In the genomic region with DNA sequence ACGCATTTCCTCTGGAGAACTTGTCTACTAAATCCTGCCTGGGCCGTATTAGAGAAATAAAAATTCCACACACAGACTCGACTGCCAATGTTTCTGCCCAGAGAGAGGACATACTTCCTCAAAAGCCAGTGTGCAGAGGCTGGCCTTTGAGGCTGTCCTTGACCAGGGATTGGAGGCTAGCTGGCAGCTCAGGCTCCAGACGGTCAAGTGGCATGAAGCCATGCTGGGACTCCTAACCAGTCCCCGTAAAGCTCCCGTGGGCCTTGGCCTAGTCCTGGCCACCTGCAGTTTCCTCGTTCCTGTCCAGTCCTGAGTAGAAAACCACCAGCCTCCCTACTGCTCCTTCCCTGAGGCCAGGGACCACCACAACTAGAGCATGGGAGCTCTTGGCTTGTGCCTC, we compare ENCODE assay signal across 19 mouse cellular contexts.
A peak's percentile ranks its signal among the peaks of the same experiment; 100 is the strongest.
DNase-seq lines count a peak whose midpoint lies in the region; ATAC-seq and TF ChIP-seq lines count a peak whose summit lies in the region.
"Had no signal": no experiment of that assay in that cellular context is flagged by ENCODE, and none has a peak within 500 bp of the region (broad histone marks: within the 10 kb centered on the region; RNA-seq: fewer than 3 reads in every experiment).

No protein-coding gene starts in this region.

- no peaks in the 10 kb centered on the region for H3K36me3 ChIP-seq in limb, embryonic 14.5 days (ENCODE audit: control insufficient read depth, insufficient read depth, low read length)
- H3K36me3 ChIP-seq: embryonic facial prominence, embryonic 12.5 days; liver, embryonic 13.5 days had no signal

- H3K4me2 ChIP-seq in limb, embryonic 14.5 days (replicated peaks; ENCODE audit: low read depth, low read length, severe bottlenecking), result peak overlapping the region; percentile 10; the same call in 1 of the 2 replicates
- H3K4me2 ChIP-seq: embryonic facial prominence, embryonic 12.5 days; heart, embryonic 11.5 days; liver, embryonic 13.5 days had no signal

- H3K9ac ChIP-seq in limb, embryonic 14.5 days (ENCODE audit: low read depth, low read length, severe bottlenecking), result no peak overlapping the region
- H3K9ac ChIP-seq: embryonic facial prominence, embryonic 12.5 days; liver, embryonic 13.5 days had no signal

- H3K27ac ChIP-seq in limb, embryonic 14.5 days (replicated peaks; ENCODE audit: low read depth, low read length), result 0 out of 2 replicates have a peak overlapping the region, but pooled peaks have one; percentile 19
- H3K27ac ChIP-seq: embryonic facial prominence, embryonic 12.5 days; liver, embryonic 13.5 days had no signal

- no peak overlapping the region for H3K4me3 ChIP-seq in limb, embryonic 14.5 days (replicated peaks; ENCODE audit: low read length)
- H3K4me3 ChIP-seq: embryonic facial prominence, embryonic 12.5 days; liver, embryonic 13.5 days; megakaryocyte, embryonic 14.5 days; myocyte had no signal

- no peaks in the 10 kb centered on the region for H3K27me3 ChIP-seq in limb, embryonic 14.5 days (ENCODE audit: control insufficient read depth, insufficient read depth, low read length)
- H3K27me3 ChIP-seq: embryonic facial prominence, embryonic 12.5 days; liver, embryonic 13.5 days; megakaryocyte, embryonic 14.5 days had no signal

- TF ChIP-seq POLR2A in limb, embryonic 14.5 days (IDR thresholded peaks at IDR 0.05; ENCODE audit: borderline replicate concordance, extremely low read depth, insufficient read depth, insufficient read length), result no peak

- peaks cover 29% of the 10 kb centered on the region for H3K4me1 ChIP-seq in limb, embryonic 14.5 days (ENCODE audit: control insufficient read depth, insufficient read depth, low read length)
- H3K4me1 ChIP-seq: liver, embryonic 13.5 days; megakaryocyte, embryonic 14.5 days had no signal

- peak; percentile 59 to 68 for DNase-seq in cerebellum, postnatal 10 days
- no peak for DNase-seq in cerebellum, adult 11-12 months
- peak; percentile 41 for DNase-seq in left cerebral cortex, postnatal 4 days
- no peak for DNase-seq in left cerebral cortex, adult 11 months (ENCODE audit: low spot score)
- DNase-seq in adrenal gland, postnatal 25 days, result peak; percentile 28
- peak; percentile 57 for DNase-seq in limb, embryonic 14.5 days (ENCODE audit: low spot score)
- DNase-seq: B cell, adult 2 months; gastrocnemius, postnatal 25 days; kidney, postnatal 25 days; layer of hippocampus, adult 9-11 months; liver, embryonic 13.5 days; thymus, postnatal 25 days had no signal

- WGBS in limb, embryonic 14.5 days, result 41% methylated on average over 7 of the region's 7 CpGs

- ATAC-seq in limb, embryonic 14.5 days (ENCODE audit: low FRiP score, low read depth), result no peak; the same call in 1 of the 2 replicates
- no peak for ATAC-seq in megakaryocyte progenitor cell, adult 5-6 weeks (replicated peaks; ENCODE audit: poor library complexity)
- ATAC-seq: intestine, embryonic 16.5 days; Patski had no signal

- intact Hi-C loops in left cerebral cortex, postnatal 4 days (cut with DNase I), result no loop called here

- H3K9me3 ChIP-seq in limb, embryonic 14.5 days (ENCODE audit: control insufficient read depth, low read length), result no peaks in the 10 kb centered on the region
- H3K9me3 ChIP-seq: embryonic facial prominence, embryonic 12.5 days; liver, embryonic 13.5 days; megakaryocyte, embryonic 14.5 days had no signal

Comparison
In these comparisons a context has a peak if more than half of its experiments do, and no peak if none do; other contexts are left out.
1. DNase-seq: peak in cerebellum, postnatal 10 days (2 of 2), left cerebral cortex, postnatal 4 days (single experiment), adrenal gland, postnatal 25 days (single experiment) and limb, embryonic 14.5 days (single experiment); none in cerebellum, adult 11-12 months (single experiment) and left cerebral cortex, adult 11 months (single experiment).